In genomic region chr3:75955661-75956491, GRCm38 (mm10) we compare ENCODE assay signal across 8 mouse cellular contexts. TPM values are rescaled to one million over a fixed set of nuclear protein-coding genes. Genes with fewer than 3 reads are reported as not detected.
DNase-seq lines count a peak whose midpoint lies in the region; ATAC-seq and TF ChIP-seq lines count a peak whose summit lies in the region.

No protein-coding gene starts in this region.

- H3K9me3 ChIP-seq in forebrain, embryonic 12.5 days: no peaks in the 10 kb centered on the region
- no peaks in the 10 kb centered on the region for H3K9me3 ChIP-seq in hindbrain, embryonic 15.5 days
- no peaks in the 10 kb centered on the region for H3K9me3 ChIP-seq in liver, embryonic 15.5 days (replicated peaks)

- H3K4me1 ChIP-seq in kidney, adult 2 months (ENCODE audit: control insufficient read depth, insufficient read depth, low read length): 0 out of 2 replicates have a peak, but pooled peaks cover 2% of the 10 kb centered on the region
- peaks cover 39% of the 10 kb centered on the region for H3K4me1 ChIP-seq in forebrain, embryonic 12.5 days
- H3K4me1 ChIP-seq in hindbrain, embryonic 15.5 days (replicated peaks): peaks cover 30% of the 10 kb centered on the region
- H3K4me1 ChIP-seq in liver, embryonic 15.5 days (replicated peaks): peaks cover 53% of the 10 kb centered on the region

- TF ChIP-seq POLR2A in kidney, adult 2 months (IDR thresholded peaks at IDR 0.05; ENCODE audit: low read depth, low read length): no peak

- H3K36me3 ChIP-seq in kidney, adult 2 months (ENCODE audit: control insufficient read depth, insufficient read depth, low read length): no peaks in the 10 kb centered on the region
- no peaks in the 10 kb centered on the region; the same call in 1 of the 2 replicates for H3K36me3 ChIP-seq in forebrain, embryonic 12.5 days (replicated peaks)
- H3K36me3 ChIP-seq in hindbrain, embryonic 15.5 days: no peaks in the 10 kb centered on the region
- no peaks in the 10 kb centered on the region; the same call in none of the 2 replicates for H3K36me3 ChIP-seq in liver, embryonic 15.5 days (replicated peaks)

- H3K4me2 ChIP-seq in forebrain, embryonic 12.5 days: peak overlapping the region; percentile 62
- peak overlapping the region; percentile 95 for H3K4me2 ChIP-seq in hindbrain, embryonic 15.5 days
- peak overlapping the region; percentile 89 for H3K4me2 ChIP-seq in liver, embryonic 15.5 days

- H3K27ac ChIP-seq in kidney, adult 2 months (ENCODE audit: insufficient read depth, low read depth, low read length): peak overlapping the region; percentile 9; the same call in 1 of the 2 replicates
- H3K27ac ChIP-seq in forebrain, embryonic 12.5 days: peak overlapping the region; percentile 82
- peak overlapping the region; percentile 81 for H3K27ac ChIP-seq in hindbrain, embryonic 15.5 days (replicated peaks)
- H3K27ac ChIP-seq in liver, embryonic 15.5 days (replicated peaks): peak overlapping the region; percentile 88

- ATAC-seq in forebrain, embryonic 12.5 days (ENCODE audit: low FRiP score): peak; percentile 55; the same call in 1 of the 2 replicates
- ATAC-seq in hindbrain, embryonic 15.5 days (ENCODE audit: low FRiP score, low read depth): peak; percentile 43
- peak; percentile 5; the same call in 1 of the 2 replicates for ATAC-seq in liver, embryonic 15.5 days (ENCODE audit: insufficient read depth)
- ATAC-seq in neutrophil, adult 5-6 weeks (ENCODE audit: extremely low read depth, insufficient number of reproducible peaks, low FRiP score, poor library complexity, severe bottlenecking): peak; percentile 47; the same call in 1 of the 2 replicates

- H3K9ac ChIP-seq in forebrain, embryonic 12.5 days: peak overlapping the region; percentile 76
- peak overlapping the region; percentile 63 for H3K9ac ChIP-seq in hindbrain, embryonic 15.5 days
- peak overlapping the region; percentile 82 for H3K9ac ChIP-seq in liver, embryonic 15.5 days

- no peak for TF ChIP-seq CTCF in kidney, adult 2 months (conservative IDR thresholded peaks at IDR 0.05; ENCODE audit: insufficient read depth, insufficient read length, low read depth, low read length)

- H3K4me3 ChIP-seq in kidney, adult 2 months (ENCODE audit: insufficient read depth, low read depth, low read length): peak overlapping the region; percentile 74
- peak overlapping the region; percentile 77 for H3K4me3 ChIP-seq in forebrain, embryonic 12.5 days (replicated peaks)
- peak overlapping the region; percentile 67 for H3K4me3 ChIP-seq in hindbrain, embryonic 15.5 days
- H3K4me3 ChIP-seq in liver, embryonic 15.5 days (replicated peaks): peak overlapping the region; percentile 86

- H3K27me3 ChIP-seq in kidney, adult 2 months (replicated peaks; ENCODE audit: control insufficient read depth, insufficient read depth, low read length): no peaks in the 10 kb centered on the region
- H3K27me3 ChIP-seq in forebrain, embryonic 12.5 days: no peaks in the 10 kb centered on the region
- no peaks in the 10 kb centered on the region for H3K27me3 ChIP-seq in hindbrain, embryonic 15.5 days
- H3K27me3 ChIP-seq in liver, embryonic 15.5 days: no peaks in the 10 kb centered on the region

- WGBS in kidney, adult 2 months: 2% methylated on average over 46 of the region's 47 CpGs
- WGBS in forebrain, embryonic 12.5 days: 3% methylated on average over 47 of the region's 47 CpGs
- WGBS in hindbrain, embryonic 15.5 days: 1% methylated on average over 47 of the region's 47 CpGs
- 1% methylated on average over 47 of the region's 47 CpGs for WGBS in liver, embryonic 15.5 days (ENCODE audit: insufficient replicate concordance)

- peak; percentile 45 for DNase-seq in kidney, adult 2 months
- no peak for DNase-seq in kidney, postnatal 10 days
- DNase-seq in ZHBTc4 (ENCODE audit: low read depth, low spot score): peak; percentile 56
- DNase-seq in urinary bladder, postnatal 14 days (ENCODE audit: low spot score): peak; percentile 31

RNA-seq across cellular contexts. Expression of gene Golim4, which starts 0.9 kb away (rescaled TPM):
- polyA plus RNA-seq in kidney, adult 2 months (2012; rRNA removed): 16.9 and 17.7 TPM in 2 replicates
- 57.6 and 60.1 TPM in 2 replicates for polyA plus RNA-seq in forebrain, embryonic 12.5 days (2016; fragmentation: Nextera tagmentation; extraction: Ambion mirVana)
- polyA plus RNA-seq in hindbrain, embryonic 15.5 days (2015; fragmentation: Nextera tagmentation; extraction: Ambion mirVana): 20.2 and 22.0 TPM in 2 replicates
- polyA plus RNA-seq in liver, embryonic 15.5 days (2015; fragmentation: Nextera tagmentation; extraction: Ambion mirVana): 19.3 and 23.6 TPM in 2 replicates
- total RNA-seq in neutrophil, adult 5-6 weeks (2017): 8.1 and 9.2 TPM in 2 replicates

Comparison
In these comparisons a context has a peak if more than half of its experiments do, and no peak if none do; other contexts are left out.
1. H3K27ac ChIP-seq: peak in every context shown above with its lines; median percentile 88 in liver, embryonic 15.5 days; 82 in forebrain, embryonic 12.5 days; 81 in hindbrain, embryonic 15.5 days; 9 in kidney, adult 2 months.
2. ATAC-seq: peak in every context shown above with its lines; median percentile 55 in forebrain, embryonic 12.5 days; 47 in neutrophil, adult 5-6 weeks; 43 in hindbrain, embryonic 15.5 days; 5 in liver, embryonic 15.5 days.